In the genomic region with DNA sequence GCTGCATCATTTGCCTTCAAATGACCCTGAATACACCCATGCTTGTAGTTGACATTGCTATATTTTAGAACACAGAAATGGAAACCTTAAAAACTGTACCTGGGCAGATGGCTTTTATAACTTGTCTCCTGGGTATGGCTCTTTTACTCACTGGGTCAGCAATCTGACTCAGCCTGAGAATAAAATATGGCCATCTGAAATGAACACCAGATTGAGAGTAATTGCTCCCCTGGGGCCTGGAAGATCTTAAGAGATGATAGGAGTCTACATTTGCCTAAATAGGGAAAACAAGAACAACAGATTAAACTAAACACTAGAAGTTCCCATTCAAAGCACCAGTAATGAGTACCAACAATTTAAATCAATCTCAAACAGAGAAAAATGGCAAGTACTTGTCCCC, we compare ENCODE assay signal across 23 mouse cellular contexts.
"Had no signal": no experiment of that assay in that cellular context is flagged by ENCODE, and none has a peak within 500 bp of the region (broad histone marks: within the 10 kb centered on the region; RNA-seq: fewer than 3 reads in every experiment).

No protein-coding gene starts in this region.

- H3K4me3 ChIP-seq: heart, adult 2 months; heart, embryonic 13.5 days; heart, embryonic 15.5 days; hindbrain, embryonic 13.5 days; hindbrain, embryonic 15.5 days; layer of hippocampus, adult 2 months; left cerebral cortex, adult 2 months; limb, embryonic 10.5 days; limb, embryonic 12.5 days; liver, embryonic 13.5 days; liver, embryonic 15.5 days had no signal

- DNase-seq: gastrocnemius, postnatal 14 days; gastrocnemius, postnatal 36 days; heart, adult 11 months; heart, adult 2 months; heart, postnatal 14 days; heart, postnatal 36 days; kidney, adult 11 months; kidney, adult 8-10 months; kidney, postnatal 10 days; kidney, postnatal 25 days; kidney, postnatal 4 days; liver; liver, embryonic 13.5 days had no signal

- H3K36me3 ChIP-seq: heart, embryonic 13.5 days; heart, embryonic 15.5 days; hindbrain, embryonic 13.5 days; hindbrain, embryonic 15.5 days; limb, embryonic 10.5 days; limb, embryonic 12.5 days; liver, embryonic 13.5 days; liver, embryonic 15.5 days had no signal

- H3K27me3 ChIP-seq: heart, embryonic 13.5 days; heart, embryonic 15.5 days; hindbrain, embryonic 13.5 days; hindbrain, embryonic 15.5 days; limb, embryonic 12.5 days; liver, embryonic 13.5 days; liver, embryonic 15.5 days had no signal

- H3K27ac ChIP-seq: heart, adult 2 months; heart, embryonic 13.5 days; heart, embryonic 15.5 days; hindbrain, embryonic 13.5 days; hindbrain, embryonic 15.5 days; hindbrain, postnatal 0 days; layer of hippocampus, adult 2 months; left cerebral cortex, adult 2 months; limb, embryonic 10.5 days; limb, embryonic 12.5 days; liver, embryonic 13.5 days; liver, embryonic 15.5 days had no signal

- H3K4me1 ChIP-seq: heart, embryonic 13.5 days; heart, embryonic 15.5 days; hindbrain, embryonic 13.5 days; hindbrain, embryonic 15.5 days; limb, embryonic 10.5 days; limb, embryonic 12.5 days; liver, embryonic 13.5 days; liver, embryonic 15.5 days had no signal
